Mouse (Mus musculus) CD4-positive, CD25-positive, alpha-beta regulatory T cell, adult 2 months (primary cell): Measurements from ENCODE around the gene Tns4.

ENCODE experiments used
- DNase-seq: peaks from one replicate; pipeline ENCODE4 v3.0.0-alpha.2; 2012; ENCODE audit warnings: low read depth, low spot score

Gene Tns4

DNA sequence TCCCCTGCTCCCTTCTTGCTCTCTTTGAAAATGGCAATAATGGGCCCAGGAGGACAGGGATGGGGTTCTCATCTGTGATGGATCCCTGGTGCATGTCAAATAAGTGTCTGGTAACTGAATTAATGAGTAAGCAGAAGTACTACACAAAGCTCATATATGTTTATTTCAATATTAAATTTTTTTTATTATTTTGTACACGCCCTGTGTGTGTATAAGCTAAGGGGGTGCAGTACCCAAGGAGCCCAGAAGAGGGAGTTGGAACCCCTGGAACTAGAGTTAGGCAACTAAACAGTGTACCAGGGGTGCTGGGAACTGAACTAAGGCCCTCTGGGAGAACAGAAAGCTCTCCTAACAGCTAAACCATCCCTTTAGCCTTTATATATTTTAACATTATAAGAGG lies 29.3 kb upstream of the Tns4 start:
- DNase-seq = no peak

DNA sequence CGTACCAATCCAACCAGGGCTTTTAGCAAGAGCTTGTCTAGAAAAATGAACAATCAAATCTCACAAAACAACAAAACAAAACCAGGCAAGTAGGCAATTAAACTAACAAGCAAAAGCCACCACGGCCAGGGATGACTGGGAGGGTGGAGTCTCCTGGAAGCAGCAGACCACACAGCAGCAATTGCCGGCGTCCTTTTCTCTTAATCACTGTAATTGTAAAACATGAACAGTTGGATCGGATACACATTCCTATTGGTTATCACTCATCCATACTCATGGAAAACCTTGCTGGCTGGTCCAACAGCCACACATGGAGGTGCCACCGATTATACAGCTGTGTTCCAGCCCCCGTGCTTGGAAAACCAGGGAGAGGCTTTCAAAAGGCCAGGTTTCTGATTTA lies 28.8 kb upstream of the Tns4 start:
- no peak for DNase-seq

DNA sequence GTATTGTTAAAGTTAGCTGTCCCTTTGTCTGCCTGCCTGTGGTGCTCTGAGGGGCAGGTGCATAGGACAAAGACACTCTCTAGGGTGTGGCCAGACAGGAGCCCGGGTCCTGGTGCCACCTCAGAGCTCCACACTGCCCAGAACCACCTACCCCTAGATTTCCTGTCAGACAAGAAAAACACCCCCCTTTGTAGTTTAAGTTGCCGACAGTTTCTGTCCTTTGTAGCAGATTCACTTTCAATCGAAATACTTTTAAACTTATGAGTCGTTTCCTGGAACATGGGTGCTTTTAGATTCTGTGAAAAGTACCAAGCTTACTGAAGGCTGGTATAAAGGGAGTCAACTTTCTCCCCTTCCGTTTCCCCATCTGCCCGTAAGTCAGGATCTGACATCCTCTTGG lies 26.8 kb upstream of the Tns4 start:
- peak; percentile 66 for DNase-seq

DNA sequence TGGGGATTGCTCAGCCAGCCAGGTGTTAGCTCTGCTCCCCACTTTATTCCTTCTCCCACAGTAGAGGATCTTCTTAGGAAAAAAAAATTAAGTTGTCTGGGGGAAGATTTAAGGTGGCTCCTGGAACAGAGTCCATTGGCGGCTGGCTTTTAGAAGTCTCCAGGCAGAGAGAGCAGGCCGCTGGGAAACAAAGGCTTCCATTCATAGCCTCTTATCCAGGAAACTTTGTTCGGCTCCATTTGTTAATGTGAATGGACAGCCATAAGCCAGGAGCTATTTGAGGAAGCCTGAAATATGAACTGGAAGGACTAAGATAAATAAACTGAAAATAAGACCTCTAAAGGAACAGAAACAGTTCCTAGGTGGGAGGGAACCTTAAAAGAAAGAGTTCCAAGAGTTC lies 24.0 kb upstream of the Tns4 start:
- no peak for DNase-seq

DNA sequence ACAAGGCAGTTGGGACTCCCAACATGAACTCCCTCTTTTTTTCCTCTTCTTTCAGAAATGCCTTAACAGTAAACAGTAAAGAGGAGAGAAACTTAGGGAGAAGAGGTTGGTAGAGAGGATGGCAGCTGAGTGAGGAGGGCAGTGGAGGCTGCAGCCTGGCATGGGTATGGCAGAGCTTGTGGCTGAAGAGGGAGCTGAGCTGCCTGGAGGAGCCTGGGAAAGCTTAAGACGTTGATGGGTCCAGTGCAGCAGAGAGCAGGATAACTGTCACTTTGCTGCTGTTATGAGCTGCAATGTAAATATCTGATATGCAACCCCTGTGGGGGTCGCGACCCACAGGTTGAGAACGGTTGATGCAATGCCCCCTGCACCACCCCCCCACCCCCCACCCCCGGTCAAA lies 23.6 kb upstream of the Tns4 start:
- DNase-seq = no peak

DNA sequence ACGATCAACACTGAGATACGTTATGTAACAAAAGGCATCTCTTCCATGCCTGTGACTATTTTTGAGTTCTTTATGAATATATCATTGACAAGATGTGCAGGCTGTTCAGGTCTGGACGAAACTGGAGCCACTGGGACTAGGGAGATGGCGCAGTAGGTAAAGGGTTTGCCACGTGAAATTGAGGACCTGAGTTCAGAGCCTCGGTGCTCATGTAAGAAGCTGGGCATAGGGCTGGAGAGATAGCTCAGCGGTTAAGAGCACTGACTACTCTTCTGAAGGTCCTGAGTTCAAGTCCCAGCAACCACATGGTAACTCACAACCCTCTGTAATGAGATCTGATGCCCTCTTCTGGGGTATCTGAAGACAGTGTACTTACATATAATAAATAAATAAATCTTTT lies 22.5 kb upstream of the Tns4 start:
- no peak for DNase-seq

DNA sequence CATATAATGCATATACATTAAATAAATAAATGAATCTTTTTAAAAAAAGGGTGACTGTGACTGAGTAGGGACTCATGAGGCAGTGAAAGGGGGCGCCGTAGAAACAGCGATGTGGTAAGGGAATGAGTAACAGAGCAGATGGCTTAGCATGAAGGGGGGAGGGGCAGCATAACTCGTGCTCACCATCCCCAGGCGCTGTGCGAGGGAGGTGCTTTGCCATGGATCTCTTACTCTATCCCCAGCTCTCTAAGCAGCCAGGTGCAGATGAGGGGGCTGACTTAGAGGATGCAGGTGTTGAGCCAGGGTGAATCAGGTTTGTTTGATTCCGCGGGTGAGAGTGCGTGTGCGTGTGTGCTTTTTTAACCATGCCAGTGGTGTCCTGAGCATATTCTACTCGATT lies 22.0 kb upstream of the Tns4 start:
- DNase-seq = peak; percentile 78

DNA sequence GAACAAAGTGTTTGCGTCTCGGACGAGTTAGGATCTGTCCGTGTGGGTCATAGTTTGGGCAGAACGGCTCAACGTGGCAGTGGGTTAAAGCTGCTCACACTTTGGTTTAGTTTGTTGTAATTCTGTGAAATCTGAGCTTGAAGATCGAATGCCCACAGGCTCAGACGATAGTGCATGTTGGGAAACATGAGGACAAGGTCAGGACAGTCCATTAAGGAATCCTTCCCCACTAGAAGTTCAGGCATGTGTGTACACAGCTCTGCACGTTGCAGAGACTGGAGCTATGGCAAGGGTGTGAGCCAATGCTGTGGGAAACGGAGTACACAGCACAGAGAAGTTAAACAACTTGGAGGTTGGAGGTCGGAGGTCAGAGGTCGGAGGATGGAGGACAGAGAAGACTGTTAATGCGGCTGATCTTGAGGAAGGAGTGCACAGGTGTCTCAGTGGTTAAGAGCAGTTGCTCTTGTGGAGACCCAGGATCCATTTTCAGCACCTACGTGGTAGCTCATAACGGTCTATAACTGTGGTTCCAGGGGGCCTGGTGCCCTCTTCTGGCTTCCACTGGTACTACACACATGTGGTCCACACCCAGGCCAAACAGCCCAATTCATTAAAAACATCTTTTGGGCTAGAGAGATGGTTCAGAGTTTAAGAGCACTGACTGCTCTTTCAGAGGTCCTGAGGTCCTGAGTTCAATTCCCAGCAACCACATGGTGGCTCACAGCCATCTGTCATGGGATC lies 21.4 kb upstream of the Tns4 start:
- DNase-seq = peak; percentile 70

DNA sequence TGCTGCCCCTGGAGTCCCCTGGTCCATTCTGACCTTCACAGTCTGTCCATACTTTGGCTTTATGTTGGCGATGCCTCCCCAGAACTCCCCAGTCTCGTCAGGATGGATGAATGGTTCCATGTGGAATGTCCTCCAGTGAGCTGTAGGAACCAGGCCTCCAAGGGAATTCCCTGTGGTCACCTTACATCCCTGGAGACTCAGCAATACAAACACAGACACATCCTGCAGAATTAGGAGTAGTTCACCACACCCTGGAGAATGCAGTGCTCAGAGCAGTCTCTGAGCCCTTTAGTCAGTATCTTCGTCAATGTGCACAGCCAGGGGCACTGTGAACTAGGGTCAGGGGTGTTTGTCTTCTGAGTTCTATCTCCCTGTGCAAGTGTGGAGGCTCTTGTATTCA lies 19.2 kb upstream of the Tns4 start:
- no peak for DNase-seq

DNA sequence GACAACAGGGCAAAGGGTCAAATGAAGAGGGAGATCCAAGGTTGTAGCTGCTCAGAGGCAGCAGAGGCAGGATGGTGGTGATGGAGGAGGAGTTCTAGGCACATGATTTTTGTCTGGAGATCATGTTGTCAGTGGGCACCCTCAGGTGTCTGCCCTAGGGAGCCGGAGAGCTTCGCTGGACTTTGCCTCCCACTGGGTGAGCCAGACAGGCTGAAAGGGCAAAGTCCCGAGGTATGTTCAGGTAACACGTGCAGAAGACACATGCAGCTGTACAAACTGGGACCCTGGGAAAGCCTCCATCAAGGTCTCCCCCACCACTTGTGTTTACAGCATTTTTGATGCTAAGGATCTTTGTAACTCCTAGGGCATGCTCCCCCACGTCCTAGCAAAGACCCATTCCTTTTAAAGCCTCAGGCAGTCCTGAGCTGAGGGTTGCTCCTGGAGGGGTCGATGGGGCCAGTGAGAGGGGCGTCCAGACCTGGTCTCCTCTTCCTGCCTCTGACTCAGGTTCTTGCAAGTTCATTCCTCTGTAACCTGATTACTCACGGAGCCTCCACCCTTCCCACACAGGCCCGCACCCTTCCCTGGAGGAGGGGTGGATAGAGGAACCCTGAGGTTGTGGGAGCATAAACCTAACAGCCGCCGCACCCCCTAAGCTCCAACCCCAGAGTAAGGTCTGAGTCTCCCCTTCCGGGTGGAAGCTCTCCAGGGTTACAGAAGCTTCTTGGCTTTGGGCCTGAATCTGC lies 17.0 kb upstream of the Tns4 start:
- DNase-seq = no peak

DNA sequence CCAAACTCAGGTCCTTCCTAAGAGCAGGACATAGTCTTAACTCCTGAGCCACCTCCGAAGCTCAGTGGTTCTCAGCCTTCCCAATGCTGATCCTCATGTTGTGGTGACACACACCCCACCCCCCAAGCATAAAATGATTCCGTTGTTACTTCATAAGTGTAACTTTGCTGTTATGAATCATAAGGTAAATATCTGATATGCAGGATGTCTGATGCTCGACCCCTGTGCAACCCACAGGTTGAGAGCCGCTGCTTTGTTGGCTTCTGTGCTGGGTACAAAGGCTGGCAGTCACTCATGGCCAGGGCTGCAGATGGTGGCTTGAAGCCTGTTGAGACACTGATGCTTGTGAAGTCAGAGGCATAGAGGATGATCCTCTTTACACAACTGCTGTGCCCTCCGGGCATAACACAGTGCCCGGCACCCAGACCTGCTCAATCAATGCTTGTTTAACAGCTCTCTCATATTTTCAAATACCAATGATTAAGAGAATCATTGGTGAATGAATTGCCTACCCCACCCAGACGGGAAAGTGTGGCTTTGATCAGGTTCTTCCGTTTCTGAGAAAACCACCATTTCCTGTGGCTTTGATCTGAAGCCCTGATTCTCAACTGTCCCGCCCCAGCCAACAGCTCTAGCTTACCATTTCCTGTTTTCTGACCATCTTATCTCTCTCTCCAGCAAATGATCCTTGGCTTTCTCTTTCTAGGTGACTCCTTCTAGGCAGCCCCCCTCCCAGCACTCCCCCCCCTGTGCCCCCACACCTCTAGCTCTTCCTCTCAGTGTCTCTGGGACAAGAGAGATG lies 15.7 kb upstream of the Tns4 start:
- DNase-seq = peak; percentile 88

DNA sequence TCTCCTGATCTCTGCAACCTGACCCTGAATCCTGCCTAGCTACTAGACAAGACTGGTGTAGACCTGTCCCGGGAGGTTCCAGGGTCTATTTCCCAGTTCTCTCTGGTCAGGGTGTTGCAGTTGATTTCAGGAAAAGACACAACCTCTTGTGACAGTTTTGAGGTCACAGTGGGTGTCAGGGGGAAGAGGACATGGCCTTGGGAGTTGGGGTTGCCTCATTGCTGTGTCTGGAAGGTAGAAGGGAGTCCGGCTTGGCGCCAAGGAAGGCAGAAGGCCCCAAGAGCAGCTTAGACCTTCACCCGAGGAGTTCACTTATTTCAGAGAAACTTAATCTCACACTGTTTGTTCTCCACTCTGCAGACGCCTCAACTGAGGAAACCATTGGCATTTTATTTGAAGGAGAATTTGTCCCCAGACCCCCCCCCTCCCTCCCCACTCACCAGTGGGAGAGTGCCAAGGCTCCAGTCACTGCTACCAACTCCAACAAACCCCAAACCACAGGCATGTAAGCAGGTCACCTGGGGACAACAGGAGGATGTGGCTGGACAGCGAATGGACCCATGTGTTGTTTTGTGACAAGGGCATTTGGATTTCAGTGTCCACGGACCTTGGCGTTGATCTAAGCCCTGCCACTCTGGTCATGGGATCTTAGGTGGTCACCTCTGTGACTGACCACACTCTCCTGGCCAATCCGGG lies 13.6 kb upstream of the Tns4 start:
- DNase-seq = no peak

DNA sequence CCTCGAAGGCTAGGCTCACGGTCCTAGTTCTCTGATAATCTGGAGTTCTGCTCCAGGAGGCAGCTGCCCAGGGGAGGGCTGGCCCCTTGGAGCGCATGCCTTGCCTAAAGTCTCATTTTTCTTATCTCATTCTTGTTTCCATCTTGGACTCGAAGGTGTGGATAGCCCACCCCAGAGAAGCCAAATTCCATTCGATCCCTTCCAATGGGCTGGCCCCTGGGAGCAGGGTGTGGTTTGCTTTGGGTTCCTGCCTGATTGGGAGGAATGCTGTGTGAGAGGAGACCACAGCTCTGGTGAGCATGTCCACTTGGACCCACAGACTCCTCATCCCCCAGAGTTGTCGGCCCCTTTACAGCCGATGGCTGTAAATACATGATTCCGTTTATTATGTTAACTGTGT lies 12.6 kb upstream of the Tns4 start:
- DNase-seq = no peak

DNA sequence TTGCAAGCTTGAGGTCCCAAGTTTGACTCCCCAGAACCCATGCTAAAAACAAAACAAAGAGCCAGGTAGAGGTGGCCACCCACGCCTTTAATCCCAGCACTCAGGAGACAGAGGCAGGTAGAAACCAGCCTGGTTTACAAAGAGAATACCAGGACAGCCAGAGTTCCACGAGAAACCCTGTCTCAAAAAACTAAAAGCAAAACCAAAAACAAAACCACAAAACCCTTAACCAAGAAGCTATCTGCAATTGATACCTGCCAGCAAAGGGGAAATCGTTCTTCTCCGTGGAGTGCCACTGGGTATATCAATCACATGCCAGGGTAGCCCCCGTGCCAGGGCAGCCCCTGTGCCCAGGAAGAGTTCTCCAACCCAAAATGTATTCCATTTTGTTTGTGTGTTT lies 11.1 kb upstream of the Tns4 start:
- peak; percentile 42 for DNase-seq

DNA sequence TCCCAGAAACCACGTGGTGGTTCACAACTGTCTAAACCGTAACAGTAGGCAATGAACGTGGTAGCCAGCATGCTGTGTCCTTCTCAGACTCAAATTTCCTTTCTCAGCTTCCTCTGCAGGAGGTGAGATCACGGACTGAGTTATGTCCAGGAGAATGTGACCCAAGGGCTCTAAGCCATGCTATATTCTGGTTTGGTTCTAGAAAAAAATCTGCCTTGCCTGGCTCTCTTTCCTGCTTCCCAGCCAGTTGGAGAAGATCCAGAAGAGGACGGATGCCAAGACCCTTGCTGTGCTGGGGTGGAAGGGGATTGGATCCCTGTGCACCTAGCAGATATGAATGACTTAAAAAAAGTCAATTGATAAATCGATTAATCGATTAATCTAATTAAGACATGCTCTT lies 10.4 kb upstream of the Tns4 start:
- no peak for DNase-seq

DNA sequence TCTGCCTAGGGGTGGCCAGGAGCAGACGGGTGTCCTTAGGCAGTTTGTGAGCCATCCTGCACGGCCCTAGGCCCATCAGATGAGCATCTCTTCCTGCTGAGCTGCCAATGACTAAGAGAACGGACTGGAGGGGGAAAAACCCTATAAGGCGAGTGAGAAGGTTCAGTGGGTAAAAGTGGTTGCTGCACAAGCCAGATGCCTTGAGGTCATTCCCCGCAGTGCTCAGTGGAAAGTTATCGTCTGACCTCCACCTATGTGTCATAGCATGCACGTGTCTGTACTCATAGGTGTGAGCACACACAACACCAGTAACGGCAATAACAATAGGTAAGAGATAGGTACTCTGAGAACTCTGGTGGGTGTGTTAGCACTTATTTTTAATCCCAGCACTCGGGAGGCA lies 9.8 kb upstream of the Tns4 start:
- peak; percentile 44 for DNase-seq

DNA sequence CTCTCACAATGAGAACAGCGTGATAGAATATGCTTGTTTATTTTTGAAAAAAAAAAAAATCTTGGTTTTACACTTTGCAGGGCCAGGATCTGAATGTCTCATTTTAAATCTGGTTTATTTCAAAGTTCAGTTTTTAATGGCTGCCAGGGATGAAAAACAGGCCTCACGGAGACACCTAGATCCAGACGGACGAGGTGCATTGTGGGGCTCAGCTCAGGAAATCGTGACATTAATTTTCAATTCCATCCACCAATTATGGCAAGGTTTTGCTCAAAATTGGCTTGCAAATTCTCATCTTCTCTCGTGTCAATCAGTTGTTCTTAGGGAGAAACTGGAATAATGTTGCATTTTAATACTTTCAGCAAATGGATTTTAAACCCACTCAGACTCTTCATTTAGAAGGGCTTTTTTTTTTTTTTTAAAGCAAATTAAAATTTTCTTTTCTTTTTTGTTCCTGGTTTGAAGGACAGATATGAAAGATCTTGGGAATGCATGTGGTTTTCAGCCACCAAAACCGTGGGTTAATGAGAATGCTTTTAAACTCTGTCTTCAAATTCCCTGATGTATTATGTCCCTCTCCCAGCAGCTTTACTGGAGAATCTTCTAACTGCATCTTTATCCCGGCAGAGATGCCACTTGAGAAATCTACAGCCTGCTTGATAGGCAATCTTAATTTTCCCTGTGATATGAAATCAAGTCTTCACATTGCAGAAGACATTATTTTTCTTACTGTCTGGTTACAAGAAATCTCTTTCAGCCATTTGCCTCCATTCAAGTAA lies 8.1 kb upstream of the Tns4 start:
- DNase-seq = no peak

DNA sequence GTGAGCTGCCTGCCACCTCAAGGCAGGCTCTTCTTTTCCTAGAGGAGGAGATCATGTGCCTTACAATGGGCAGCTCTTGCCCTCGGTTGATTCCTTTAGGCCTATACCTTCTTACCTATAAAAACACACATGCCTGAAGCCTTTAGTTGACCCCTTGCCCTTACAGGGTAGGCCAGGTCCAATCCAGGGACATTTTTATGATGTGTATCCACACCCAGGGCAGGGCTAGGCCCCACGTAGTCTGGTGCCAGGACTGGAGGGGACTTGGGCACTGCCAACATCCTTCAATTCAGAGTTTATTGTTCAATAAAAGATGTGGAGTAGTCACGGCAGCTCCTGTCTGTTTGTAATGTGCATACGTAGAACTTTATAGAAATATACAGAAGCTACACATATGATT lies 7.3 kb upstream of the Tns4 start:
- DNase-seq = no peak

DNA sequence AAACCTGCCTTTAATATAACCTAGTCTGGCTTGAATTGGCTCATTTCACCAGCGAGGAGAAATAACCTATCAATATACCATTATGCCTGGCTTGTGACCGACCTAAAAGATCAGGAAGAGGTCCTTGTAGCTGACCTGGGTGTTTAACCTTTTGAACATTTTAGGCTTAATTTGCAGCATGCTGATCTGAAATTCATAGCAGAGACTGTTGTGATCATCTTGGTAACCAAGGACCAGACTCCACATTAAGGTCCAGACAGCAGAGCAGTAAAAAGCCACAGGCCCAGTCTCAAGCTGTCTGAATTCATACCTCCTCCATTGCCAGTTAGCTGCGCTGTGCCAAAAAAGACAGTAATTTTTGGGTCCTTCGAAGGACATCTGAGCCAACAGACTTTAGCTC lies 6.7 kb upstream of the Tns4 start:
- no peak for DNase-seq

DNA sequence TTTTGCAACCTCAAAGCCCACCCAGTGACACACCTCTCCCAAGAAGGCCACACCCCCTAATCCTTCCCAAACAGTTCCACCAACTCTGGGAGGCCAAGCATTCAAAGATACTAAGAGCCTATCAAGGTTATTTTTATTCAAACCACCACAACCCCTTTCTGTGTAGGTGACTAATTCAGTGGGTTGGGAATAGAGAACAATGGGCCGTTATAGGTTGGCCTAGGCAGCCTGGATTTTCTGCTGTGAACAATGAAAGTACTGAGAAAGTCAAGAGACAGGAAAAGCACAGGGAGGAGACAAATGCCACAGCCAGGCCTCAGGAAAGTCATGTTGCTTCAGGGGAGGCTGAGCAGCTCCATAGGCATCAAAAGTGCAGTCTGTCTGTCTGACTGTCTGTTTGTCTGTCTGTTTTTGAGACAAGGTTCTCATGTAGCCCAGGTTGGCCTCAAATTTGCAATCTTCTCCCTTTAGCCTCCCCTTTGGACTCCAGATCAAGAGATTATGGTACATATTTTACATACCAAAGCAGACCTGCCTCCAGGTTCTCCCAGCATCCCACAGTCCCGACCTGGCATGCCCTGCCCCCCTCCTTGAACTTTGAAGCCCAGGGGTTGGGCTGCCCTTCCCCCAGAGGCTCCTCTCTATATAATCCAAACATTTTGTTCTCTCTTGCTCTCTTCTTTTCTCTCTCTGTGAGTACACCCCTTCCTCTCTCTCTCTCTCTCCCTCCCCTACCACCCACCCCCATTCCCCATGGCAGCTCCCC lies 6.0 kb upstream of the Tns4 start:
- DNase-seq = no peak

DNA sequence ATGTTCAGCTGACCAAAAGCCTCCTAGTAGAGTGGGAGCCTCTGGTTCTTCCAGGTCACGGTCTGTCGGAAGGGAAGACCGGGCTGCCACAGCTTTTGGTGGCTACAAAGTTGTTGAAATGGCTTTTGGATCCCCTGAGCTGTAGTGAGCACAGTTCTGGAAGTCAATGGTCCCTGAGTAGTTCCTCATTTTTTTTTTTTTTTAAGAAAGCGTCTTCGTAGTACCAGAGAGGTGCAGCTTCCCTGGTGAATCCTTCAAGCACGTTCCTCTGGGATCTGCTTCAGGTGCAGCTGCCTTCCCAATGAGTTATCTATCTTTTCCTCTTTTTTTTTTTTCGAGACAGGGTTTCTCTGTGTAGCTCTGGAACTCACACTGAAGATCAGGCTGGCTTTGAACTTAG lies 4.6 kb upstream of the Tns4 start:
- DNase-seq = no peak
